Mouse (Mus musculus): Measurements from ENCODE around the gene Pmp22.

- TF ChIP-seq CTCF (IDR thresholded peaks at IDR 0.05; ENCODE audit: low read depth) (no peak), EP300 (optimal IDR thresholded peaks at IDR 0.05) (no peak)
Observed at GRCm38 (mm10) chr11:63201989-63202535, 73.3 kb downstream of the Pmp22 start.

All from stomach, postnatal 0 days (tissue).